Mouse (Mus musculus) gastrocnemius, adult 2 months (tissue): ENCODE measurements around the gene Cit. TPM values are rescaled to one million over a fixed set of nuclear protein-coding genes. Genes with fewer than 3 reads are reported as not detected.
A peak's percentile ranks its signal among the peaks of the same experiment; 100 is the strongest.

Experiments
- DNase-seq: peaks from one replicate; pipeline ENCODE4 v3.0.0; 2022
- H3K27ac ChIP-seq: fragments of 200-600 bp; 2 replicates; pipeline ENCODE4 v1.8.1; 2022; ENCODE audit warnings: mild to moderate bottlenecking
- H3K4me3 ChIP-seq: fragments of 200-600 bp; 2 replicates; pipeline ENCODE4 v1.8.1; 2022; ENCODE audit warnings: mild to moderate bottlenecking, moderate library complexity
- CTCF ChIP-seq: fragments of 200-600 bp; IDR thresholded peaks from 2 replicates; pipeline ENCODE4 v1.8.1; 2022; ENCODE audit warnings: antibody characterized with exemption, mild to moderate bottlenecking, moderate library complexity
- intact Hi-C: fragments of 180-260 bp; cut with DNase I; formaldehyde crosslinking; loops from one replicate; pipeline ENCODE4 v1.15.1; 2025
- total RNA-seq, 2 experiments: library from RNA; stranded (reverse); gene quantifications; 2 replicates each; pipeline ENCODE4 v1.2.3; 2021

The Cit gene
- total RNA-seq, 2 experiments from 2014 or later, result 0.61 to 0.95 TPM

GRCm38 (mm10) chr5:115937566-115937965 is 92.5 kb downstream of the Cit start:
- no peak for DNase-seq
- no peak for TF ChIP-seq CTCF
- Histone ChIP-seq H3K27ac (no peak overlapping the region), H3K4me3 (no peak overlapping the region)
- intact Hi-C loops, result no loop called here

- TF ChIP-seq CTCF, result no peak
Observed at GRCm38 (mm10) chr5:115938999-115939398, 93.9 kb downstream of the Cit start.

GRCm38 (mm10) chr5:115942389-115942788 is 97.3 kb downstream of the Cit start:
- TF ChIP-seq CTCF, result peak; percentile 10; the same call in 1 of the 2 replicates
- H3K27ac ChIP-seq, result no peak overlapping the region
- intact Hi-C loops, result no loop called here
- DNase-seq, result no peak
- H3K4me3 ChIP-seq, result no peak overlapping the region

More at GRCm38 (mm10) chr5:115938999-115939398, 93.9 kb downstream of the Cit start:
- no peak for DNase-seq
- no peak overlapping the region for H3K4me3 ChIP-seq
- no peak overlapping the region for H3K27ac ChIP-seq
- intact Hi-C loops, result no loop called here

- intact Hi-C loops, result no loop called here
- no peak overlapping the region for H3K4me3 ChIP-seq
Observed at GRCm38 (mm10) chr5:115944791-115945490, 99.9 kb downstream of the Cit start.

GRCm38 (mm10) chr5:115947622-115948353 is 102.7 kb downstream of the Cit start:
- Histone ChIP-seq H3K4me3 (no peak overlapping the region), H3K27ac (no peak overlapping the region)
- no peak for TF ChIP-seq CTCF
- intact Hi-C loops, result no loop called here
- no peak for DNase-seq

More at GRCm38 (mm10) chr5:115944791-115945490, 99.9 kb downstream of the Cit start:
- no peak for TF ChIP-seq CTCF
- no peak for DNase-seq
- H3K27ac ChIP-seq, result no peak overlapping the region

GRCm38 (mm10) chr5:115950936-115951335 is 105.9 kb downstream of the Cit start:
- intact Hi-C loops, result no loop called here

GRCm38 (mm10) chr5:115953173-115953572 is 108.1 kb downstream of the Cit start:
- intact Hi-C loops, result no loop called here
- no peak overlapping the region for H3K4me3 ChIP-seq
- DNase-seq, result no peak
- H3K27ac ChIP-seq, result no peak overlapping the region
- peak; percentile 49 for TF ChIP-seq CTCF

More at GRCm38 (mm10) chr5:115950936-115951335, 105.9 kb downstream of the Cit start:
- peak; percentile 2; the same call in 1 of the 2 replicates for TF ChIP-seq CTCF
- no peak overlapping the region for H3K4me3 ChIP-seq
- DNase-seq, result no peak
- no peak overlapping the region for H3K27ac ChIP-seq

GRCm38 (mm10) chr5:115954084-115954483 is 109.0 kb downstream of the Cit start:
- Histone ChIP-seq H3K27ac (no peak overlapping the region), H3K4me3 (no peak overlapping the region)
- intact Hi-C loops, result no loop called here
- no peak for DNase-seq
- TF ChIP-seq CTCF, result no peak

GRCm38 (mm10) chr5:115954549-115954948 is 109.5 kb downstream of the Cit start:
- intact Hi-C loops, result no loop called here
- H3K4me3 ChIP-seq, result no peak overlapping the region
- no peak overlapping the region for H3K27ac ChIP-seq
- no peak for DNase-seq
- no peak for TF ChIP-seq CTCF

- intact Hi-C loops, result no loop called here
- TF ChIP-seq CTCF, result no peak
- Histone ChIP-seq H3K4me3 (no peak overlapping the region), H3K27ac (no peak overlapping the region)
- DNase-seq, result no peak
Observed at GRCm38 (mm10) chr5:115955131-115955530, 110.1 kb downstream of the Cit start.

GRCm38 (mm10) chr5:115956048-115956447 is 111.0 kb downstream of the Cit start:
- intact Hi-C loops, result no loop called here
- no peak for DNase-seq
- Histone ChIP-seq H3K27ac (no peak overlapping the region), H3K4me3 (no peak overlapping the region)
- no peak for TF ChIP-seq CTCF

- Histone ChIP-seq H3K4me3 (no peak overlapping the region), H3K27ac (no peak overlapping the region)
- TF ChIP-seq CTCF, result peak; percentile 19; the same call in 1 of the 2 replicates
- no peak for DNase-seq
- intact Hi-C loops, result no loop called here
Observed at GRCm38 (mm10) chr5:115957177-115957576, 112.1 kb downstream of the Cit start.

- no peak for TF ChIP-seq CTCF
- intact Hi-C loops, result no loop called here
- no peak for DNase-seq
- no peak overlapping the region for H3K27ac ChIP-seq
- H3K4me3 ChIP-seq, result no peak overlapping the region
Observed at GRCm38 (mm10) chr5:115958344-115958743, 113.3 kb downstream of the Cit start.
